In the genomic region with DNA sequence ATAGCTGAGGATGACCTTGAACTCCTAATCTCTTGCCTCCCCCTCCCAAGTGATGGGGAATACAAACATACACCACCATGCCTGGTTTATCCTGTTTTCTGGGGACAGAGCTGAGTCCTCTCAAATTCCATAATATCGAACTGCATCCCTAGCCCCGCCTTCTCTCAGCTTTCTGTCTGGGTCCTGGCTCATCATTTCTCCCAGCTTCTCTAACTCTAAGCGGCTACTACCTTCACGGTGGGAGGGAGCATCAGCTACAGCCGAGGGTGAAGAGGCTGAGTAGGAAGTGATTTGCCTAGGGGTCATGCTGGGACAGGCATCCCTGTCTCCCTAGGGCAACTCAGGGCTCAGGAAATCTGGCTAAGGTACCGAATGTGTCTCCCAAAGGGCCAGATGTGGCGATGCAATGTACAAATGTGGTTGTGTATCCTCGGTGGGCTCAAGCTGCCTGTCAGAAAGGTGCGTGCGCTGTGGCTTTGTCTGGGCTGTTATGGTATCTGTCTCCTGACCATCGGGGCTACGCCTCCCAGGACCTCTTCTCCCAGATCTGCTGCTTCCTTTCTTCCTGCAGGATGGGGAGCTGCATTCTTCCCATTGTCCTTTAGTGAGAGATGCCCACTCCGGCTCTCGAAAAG, we compare ENCODE assay signal across 8 mouse cellular contexts. TPM values are rescaled to one million over a fixed set of nuclear protein-coding genes. Genes with fewer than 3 reads are reported as not detected.
A peak's percentile ranks its signal among the peaks of the same experiment; 100 is the strongest.
DNase-seq lines count a peak whose midpoint lies in the region; ATAC-seq lines count a peak whose summit lies in the region.

No protein-coding gene starts in this region.

- H3K9me3 ChIP-seq in kidney, embryonic 14.5 days (ENCODE audit: control insufficient read depth, low read length): no peaks in the 10 kb centered on the region
- H3K9me3 ChIP-seq in embryonic facial prominence, embryonic 10.5 days: no peaks in the 10 kb centered on the region
- no peaks in the 10 kb centered on the region for H3K9me3 ChIP-seq in hindbrain, embryonic 13.5 days
- no peaks in the 10 kb centered on the region for H3K9me3 ChIP-seq in midbrain, embryonic 16.5 days (replicated peaks; ENCODE audit: control insufficient read depth, low read length, poor library complexity, severe bottlenecking)

- 6% methylated on average over 14 of the region's 14 CpGs for WGBS in kidney, embryonic 14.5 days
- WGBS in embryonic facial prominence, embryonic 10.5 days: 2% methylated on average over 14 of the region's 14 CpGs
- WGBS in hindbrain, embryonic 13.5 days: 2% methylated on average over 14 of the region's 14 CpGs
- WGBS in midbrain, embryonic 16.5 days: 3% methylated on average over 14 of the region's 14 CpGs

- H3K4me3 ChIP-seq in kidney, embryonic 14.5 days (ENCODE audit: low read length): peak overlapping the region; percentile 58
- H3K4me3 ChIP-seq in embryonic facial prominence, embryonic 10.5 days: peak overlapping the region; percentile 78
- H3K4me3 ChIP-seq in hindbrain, embryonic 13.5 days: peak overlapping the region; percentile 68
- H3K4me3 ChIP-seq in midbrain, embryonic 16.5 days (ENCODE audit: low read depth, low read length): peak overlapping the region; percentile 55

- H3K27ac ChIP-seq in kidney, embryonic 14.5 days (ENCODE audit: low read depth, low read length): no peak overlapping the region
- peak overlapping the region; percentile 85 for H3K27ac ChIP-seq in embryonic facial prominence, embryonic 10.5 days (replicated peaks)
- peak overlapping the region; percentile 97 for H3K27ac ChIP-seq in hindbrain, embryonic 13.5 days
- peak overlapping the region; percentile 97 for H3K27ac ChIP-seq in midbrain, embryonic 16.5 days (ENCODE audit: low read length)

- peaks cover 21% of the 10 kb centered on the region for H3K27me3 ChIP-seq in kidney, embryonic 14.5 days (ENCODE audit: control insufficient read depth, insufficient read depth, low read length)
- peaks cover 75% of the 10 kb centered on the region for H3K27me3 ChIP-seq in embryonic facial prominence, embryonic 10.5 days (replicated peaks; ENCODE audit: low read depth, poor library complexity, severe bottlenecking)
- H3K27me3 ChIP-seq in hindbrain, embryonic 13.5 days: peaks cover 26% of the 10 kb centered on the region
- no peaks in the 10 kb centered on the region for H3K27me3 ChIP-seq in midbrain, embryonic 16.5 days (ENCODE audit: control insufficient read depth, insufficient read depth, low read depth, low read length)

- peaks cover 23% of the 10 kb centered on the region; the same call in 1 of the 2 replicates for H3K4me1 ChIP-seq in kidney, embryonic 14.5 days (ENCODE audit: control insufficient read depth, insufficient read depth, low read length)
- peaks cover 50% of the 10 kb centered on the region for H3K4me1 ChIP-seq in embryonic facial prominence, embryonic 10.5 days
- H3K4me1 ChIP-seq in hindbrain, embryonic 13.5 days (replicated peaks): peaks cover 58% of the 10 kb centered on the region
- peaks cover 36% of the 10 kb centered on the region for H3K4me1 ChIP-seq in midbrain, embryonic 16.5 days (ENCODE audit: control insufficient read depth, insufficient read depth, low read length)

- peak overlapping the region; percentile 100 for H3K4me2 ChIP-seq in kidney, embryonic 14.5 days (replicated peaks; ENCODE audit: low read depth, low read length)
- H3K4me2 ChIP-seq in hindbrain, embryonic 13.5 days: peak overlapping the region; percentile 91
- H3K4me2 ChIP-seq in midbrain, embryonic 16.5 days (ENCODE audit: low read length): peak overlapping the region; percentile 88

- H3K9ac ChIP-seq in kidney, embryonic 14.5 days (ENCODE audit: low read depth, low read length): peak overlapping the region; percentile 69
- peak overlapping the region; percentile 95 for H3K9ac ChIP-seq in hindbrain, embryonic 13.5 days
- peak overlapping the region; percentile 85 for H3K9ac ChIP-seq in midbrain, embryonic 16.5 days (ENCODE audit: low read depth, low read length)

- H3K36me3 ChIP-seq in kidney, embryonic 14.5 days (ENCODE audit: control insufficient read depth, insufficient read depth, low read length): no peaks in the 10 kb centered on the region
- H3K36me3 ChIP-seq in embryonic facial prominence, embryonic 10.5 days (replicated peaks): no peaks in the 10 kb centered on the region
- peaks cover 26% of the 10 kb centered on the region for H3K36me3 ChIP-seq in hindbrain, embryonic 13.5 days
- peaks cover 4% of the 10 kb centered on the region for H3K36me3 ChIP-seq in midbrain, embryonic 16.5 days (ENCODE audit: control insufficient read depth, insufficient read depth, low read length)

- ATAC-seq in kidney, embryonic 14.5 days (ENCODE audit: low FRiP score, low TSS enrichment): no peak
- peak; percentile 10; the same call in 1 of the 2 replicates for ATAC-seq in hindbrain, embryonic 13.5 days (ENCODE audit: low FRiP score)
- ATAC-seq in midbrain, embryonic 16.5 days: peak; percentile 29

- no peak for DNase-seq in kidney, adult 18-20 months
- DNase-seq in embryonic facial prominence, embryonic 10.5 days (ENCODE audit: low spot score): no peak
- DNase-seq in urinary bladder, adult 18-20 months (ENCODE audit: low spot score in 2 of 2): no peak
- no peak for DNase-seq in c-Kit-positive CD71-positive TER-119-positive erythroid progenitor cells, embryonic 14.5 days (ENCODE audit: low spot score)
- no peak for DNase-seq in layer of hippocampus, adult 9-11 months

RNA-seq across cellular contexts. Expression of a gene that starts 1.0 kb away (rescaled TPM):
- 2.1 and 2.9 TPM in 2 replicates for polyA plus RNA-seq in kidney, embryonic 14.5 days (2014; fragmentation: Nextera tagmentation; extraction: Ambion mirVana)
- polyA plus RNA-seq in embryonic facial prominence, embryonic 10.5 days (2016; fragmentation: Nextera tagmentation; extraction: Ambion mirVana): 1.6 and 2.3 TPM in 2 replicates
- 24.8 and 27.3 TPM in 2 replicates for polyA plus RNA-seq in hindbrain, embryonic 13.5 days (2015; fragmentation: Nextera tagmentation; extraction: Ambion mirVana)
- polyA plus RNA-seq in midbrain, embryonic 16.5 days (2015; fragmentation: Nextera tagmentation; extraction: Ambion mirVana): 42.4 and 44.7 TPM in 2 replicates

RNA-seq across cellular contexts. Expression of a gene that starts 2.2 kb away (rescaled TPM):
- 29.1 and 57.6 TPM in 2 replicates for polyA plus RNA-seq in kidney, embryonic 14.5 days (2014; fragmentation: Nextera tagmentation; extraction: Ambion mirVana)
- 1.5 and 2.3 TPM in 2 replicates for polyA plus RNA-seq in embryonic facial prominence, embryonic 10.5 days (2016; fragmentation: Nextera tagmentation; extraction: Ambion mirVana)
- polyA plus RNA-seq in hindbrain, embryonic 13.5 days (2015; fragmentation: Nextera tagmentation; extraction: Ambion mirVana): 1.2 and 1.8 TPM in 2 replicates
- polyA plus RNA-seq in midbrain, embryonic 16.5 days (2015; fragmentation: Nextera tagmentation; extraction: Ambion mirVana): 1.3 TPM in 2 replicates

RNA-seq across cellular contexts. Expression of a gene that starts 30.0 kb away (rescaled TPM):
- 3.9 and 4.7 TPM in 2 replicates for polyA plus RNA-seq in kidney, embryonic 14.5 days (2014; fragmentation: Nextera tagmentation; extraction: Ambion mirVana)
- 0.75 and 0.77 TPM in 2 replicates for polyA plus RNA-seq in embryonic facial prominence, embryonic 10.5 days (2016; fragmentation: Nextera tagmentation; extraction: Ambion mirVana)
- polyA plus RNA-seq in hindbrain, embryonic 13.5 days (2015; fragmentation: Nextera tagmentation; extraction: Ambion mirVana): 1.9 TPM in 2 replicates
- 2.1 and 2.5 TPM in 2 replicates for polyA plus RNA-seq in midbrain, embryonic 16.5 days (2015; fragmentation: Nextera tagmentation; extraction: Ambion mirVana)

RNA-seq across cellular contexts. Expression of a gene that starts 41.4 kb away (rescaled TPM):
- 31.7 and 46.9 TPM in 2 replicates for polyA plus RNA-seq in kidney, embryonic 14.5 days (2014; fragmentation: Nextera tagmentation; extraction: Ambion mirVana)
- polyA plus RNA-seq in embryonic facial prominence, embryonic 10.5 days (2016; fragmentation: Nextera tagmentation; extraction: Ambion mirVana): 30.0 and 31.9 TPM in 2 replicates
- polyA plus RNA-seq in hindbrain, embryonic 13.5 days (2015; fragmentation: Nextera tagmentation; extraction: Ambion mirVana): 22.3 and 22.9 TPM in 2 replicates
- polyA plus RNA-seq in midbrain, embryonic 16.5 days (2015; fragmentation: Nextera tagmentation; extraction: Ambion mirVana): 19.7 and 20.7 TPM in 2 replicates

RNA-seq across cellular contexts. Expression of a gene that starts 41.8 kb away (rescaled TPM):
- polyA plus RNA-seq in kidney, embryonic 14.5 days (2014; fragmentation: Nextera tagmentation; extraction: Ambion mirVana): 178 and 249 TPM in 2 replicates
- polyA plus RNA-seq in embryonic facial prominence, embryonic 10.5 days (2016; fragmentation: Nextera tagmentation; extraction: Ambion mirVana): 297 and 303 TPM in 2 replicates
- 148 and 153 TPM in 2 replicates for polyA plus RNA-seq in hindbrain, embryonic 13.5 days (2015; fragmentation: Nextera tagmentation; extraction: Ambion mirVana)
- 125 and 136 TPM in 2 replicates for polyA plus RNA-seq in midbrain, embryonic 16.5 days (2015; fragmentation: Nextera tagmentation; extraction: Ambion mirVana)
